Mouse (Mus musculus): ENCODE results near the gene Atxn2.

The Atxn2 gene

GRCm38 (mm10) chr5:121816611-121817010 lies 105.5 kb downstream of the Atxn2 start:
- DNase-seq (ENCODE audit: low spot score), result no peak

- DNase-seq (ENCODE audit: low spot score), result no peak
Measured at GRCm38 (mm10) chr5:121817551-121817950, 106.4 kb downstream of the Atxn2 start.

- no peak for DNase-seq (ENCODE audit: low spot score)
Measured at GRCm38 (mm10) chr5:121818401-121818800, 107.3 kb downstream of the Atxn2 start.

- no peak for DNase-seq (ENCODE audit: low spot score)
Measured at GRCm38 (mm10) chr5:121818862-121819261, 107.7 kb downstream of the Atxn2 start.

GRCm38 (mm10) chr5:121819559-121819958 lies 108.4 kb downstream of the Atxn2 start:
- DNase-seq (ENCODE audit: low spot score), result no peak

- no peak for DNase-seq (ENCODE audit: low spot score)
Measured at GRCm38 (mm10) chr5:121820161-121820560, 109.0 kb downstream of the Atxn2 start.

- DNase-seq (ENCODE audit: low spot score), result no peak
Measured at GRCm38 (mm10) chr5:121820657-121821056, 109.5 kb downstream of the Atxn2 start.

- DNase-seq (ENCODE audit: low spot score), result no peak
Measured at GRCm38 (mm10) chr5:121821116-121821515, 110.0 kb downstream of the Atxn2 start.

- no peak for DNase-seq (ENCODE audit: low spot score)
Measured at GRCm38 (mm10) chr5:121821552-121821951, 110.4 kb downstream of the Atxn2 start.

GRCm38 (mm10) chr5:121822786-121823505 lies 111.8 kb downstream of the Atxn2 start:
- DNase-seq (ENCODE audit: low spot score), result no peak

- DNase-seq (ENCODE audit: low spot score), result no peak
Measured at GRCm38 (mm10) chr5:121823668-121824067, 112.5 kb downstream of the Atxn2 start.

- DNase-seq (ENCODE audit: low spot score), result no peak
Measured at GRCm38 (mm10) chr5:121824121-121824520, 113.0 kb downstream of the Atxn2 start.

- no peak for DNase-seq (ENCODE audit: low spot score)
Measured at GRCm38 (mm10) chr5:121825606-121826005, 114.5 kb downstream of the Atxn2 start.

- no peak for DNase-seq (ENCODE audit: low spot score)
Measured at GRCm38 (mm10) chr5:121827876-121828275, 116.7 kb downstream of the Atxn2 start.

GRCm38 (mm10) chr5:121828491-121829432 lies 117.6 kb downstream of the Atxn2 start:
- no peak for DNase-seq (ENCODE audit: low spot score)

GRCm38 (mm10) chr5:121831002-121831601 lies 120.0 kb downstream of the Atxn2 start:
- no peak for DNase-seq (ENCODE audit: low spot score)

- no peak for DNase-seq (ENCODE audit: low spot score)
Measured at GRCm38 (mm10) chr5:121832376-121833155, 121.4 kb downstream of the Atxn2 start.

- no peak for DNase-seq (ENCODE audit: low spot score)
Measured at GRCm38 (mm10) chr5:121833159-121833558, 122.0 kb downstream of the Atxn2 start.

- DNase-seq (ENCODE audit: low spot score), result no peak
Measured at GRCm38 (mm10) chr5:121833572-121834240, 122.6 kb downstream of the Atxn2 start.

GRCm38 (mm10) chr5:121834241-121834606 lies 123.1 kb downstream of the Atxn2 start:
- DNase-seq (ENCODE audit: low spot score), result no peak

Measured in ovary, adult 18-20 months (tissue).